Mouse (Mus musculus) intestine, postnatal 0 days (tissue): ENCODE measurements at regions not wholly inside any gene's neighbourhood (a gene's known extent, or its start where the extent isn't known, plus 50 kb on each side); places are given as distances from the start of the nearest gene placed in this dataset.

ENCODE experiments used
- ATAC-seq: fragments of 200-750 bp; cut with Nextera tagmentation; 2 replicates; pipeline ENCODE4 v1.8.0; 2017; ENCODE audit warnings: mild to moderate bottlenecking, moderate TSS enrichment, moderate library complexity
- H3K27ac ChIP-seq: fragments of 300-500 bp; sonication (generic); 2 replicates; pipeline ENCODE4 v1.5.1; 2014; ENCODE audit warnings: mild to moderate bottlenecking, low read depth, low read length, moderate library complexity
- H3K27me3 ChIP-seq: fragments of 300-500 bp; sonication (generic); replicated peaks from 2 replicates; pipeline ENCODE4 v1.6.1; 2014; ENCODE audit warnings: low read length, mixed read lengths; ENCODE audit not compliant: control insufficient read depth, insufficient read depth
- H3K36me3 ChIP-seq: fragments of 300-500 bp; sonication (generic); 2 replicates; pipeline ENCODE4 v1.6.1; 2014; ENCODE audit warnings: mild to moderate bottlenecking, moderate library complexity; ENCODE audit not compliant: control insufficient read depth, insufficient read depth
- H3K4me1 ChIP-seq: fragments of 300-500 bp; sonication (generic); replicated peaks from 2 replicates; pipeline ENCODE4 v1.6.1; 2014; ENCODE audit warnings: antibody characterized with exemption, low read length, mixed read lengths; ENCODE audit not compliant: control insufficient read depth, insufficient read depth
- H3K4me2 ChIP-seq: fragments of 300-500 bp; sonication (generic); replicated peaks from 2 replicates; pipeline ENCODE4 v1.6.1; 2014; ENCODE audit warnings: low read depth, mild to moderate bottlenecking, moderate library complexity
- H3K4me3 ChIP-seq: fragments of 300-500 bp; sonication (generic); 2 replicates; pipeline ENCODE4 v1.5.1; 2014; ENCODE audit warnings: low read depth, low read length
- H3K9ac ChIP-seq: fragments of 300-500 bp; sonication (generic); 2 replicates; pipeline ENCODE4 v1.6.1; 2014; ENCODE audit warnings: mild to moderate bottlenecking, low read depth, low read length
- H3K9me3 ChIP-seq: fragments of 300-500 bp; sonication (generic); 2 replicates; pipeline ENCODE4 v1.6.1; 2016; ENCODE audit warnings: mixed run types; ENCODE audit not compliant: control insufficient read depth
- CTCF ChIP-seq: sonication (generic); IDR thresholded peaks from 2 replicates; pipeline ENCODE4 v1.5.1; 2016; ENCODE audit warnings: low read depth, mild to moderate bottlenecking, control low read depth, antibody characterized with exemption, moderate library complexity
- WGBS: fragments of 180-500 bp; shearing (Covaris S2); extraction: QIAGEN DNeasy Blood & Tissue Kit; methylation state at CpG from one replicate; pipeline ENCODE4 v1.1.7; 2014; 5-methylcytosine and 5-hydroxymethylcytosine counted together

GRCm38 (mm10) chr17:83935232-83935631, 87.5 kb upstream of the Haao start:
- ATAC-seq: no peak
- no peak overlapping the region for H3K4me3 ChIP-seq

GRCm38 (mm10) chr17:83933743-83934142, 86.0 kb upstream of the Haao start:
- 92% methylated on average over 10 of the region's 10 CpGs for WGBS
- Histone ChIP-seq H3K9ac (no peak overlapping the region), H3K4me1 (peaks cover 1% of the 10 kb centered on the region; the same call in 1 of the 2 replicates), H3K36me3 (no peaks in the 10 kb centered on the region), H3K4me2 (no peak overlapping the region), H3K27me3 (no peaks in the 10 kb centered on the region), H3K4me3 (no peak overlapping the region), H3K27ac (no peak overlapping the region), H3K9me3 (no peaks in the 10 kb centered on the region)
- TF ChIP-seq CTCF: no peak
- ATAC-seq: no peak

More at GRCm38 (mm10) chr17:83935232-83935631, 87.5 kb upstream of the Haao start:
- Histone ChIP-seq H3K27me3 (no peaks in the 10 kb centered on the region), H3K9ac (no peak overlapping the region), H3K27ac (no peak overlapping the region), H3K9me3 (no peaks in the 10 kb centered on the region), H3K4me1 (peaks cover 7% of the 10 kb centered on the region; the same call in 1 of the 2 replicates), H3K36me3 (no peaks in the 10 kb centered on the region), H3K4me2 (no peak overlapping the region)
- 64% methylated on average over 5 of the region's 5 CpGs for WGBS
- TF ChIP-seq CTCF: no peak

GRCm38 (mm10) chr17:83930401-83930800, 82.6 kb upstream of the Haao start:
- ATAC-seq: no peak
- Histone ChIP-seq H3K27ac (no peak overlapping the region), H3K4me2 (no peak overlapping the region), H3K4me3 (no peak overlapping the region), H3K9me3 (no peaks in the 10 kb centered on the region), H3K4me1 (no peaks in the 10 kb centered on the region), H3K27me3 (no peaks in the 10 kb centered on the region), H3K36me3 (no peaks in the 10 kb centered on the region), H3K9ac (no peak overlapping the region)
- no peak for TF ChIP-seq CTCF
- 83% methylated on average over 5 of the region's 5 CpGs for WGBS

- Histone ChIP-seq H3K4me1 (no peaks in the 10 kb centered on the region), H3K36me3 (no peaks in the 10 kb centered on the region)
- 68% methylated on average over 6 of the region's 6 CpGs for WGBS
These were observed 80.1 kb upstream of the Haao start for GRCm38 (mm10) chr17:83927749-83928387.

GRCm38 (mm10) chr17:83924259-83924922, 76.6 kb upstream of the Haao start:
- Histone ChIP-seq H3K27me3 (no peaks in the 10 kb centered on the region), H3K9ac (no peak overlapping the region), H3K4me2 (no peak overlapping the region), H3K27ac (no peak overlapping the region), H3K4me3 (no peak overlapping the region), H3K4me1 (no peaks in the 10 kb centered on the region), H3K36me3 (no peaks in the 10 kb centered on the region), H3K9me3 (no peaks in the 10 kb centered on the region)
- TF ChIP-seq CTCF: no peak
- 65% methylated on average over 16 of the region's 16 CpGs for WGBS
- no peak for ATAC-seq

More at GRCm38 (mm10) chr17:83927749-83928387, 80.1 kb upstream of the Haao start:
- Histone ChIP-seq H3K27ac (no peak overlapping the region), H3K9me3 (no peaks in the 10 kb centered on the region), H3K4me2 (no peak overlapping the region), H3K9ac (no peak overlapping the region), H3K4me3 (no peak overlapping the region), H3K27me3 (no peaks in the 10 kb centered on the region)
- ATAC-seq: no peak
- TF ChIP-seq CTCF: no peak

GRCm38 (mm10) chr17:83920894-83921293, 73.1 kb upstream of the Haao start:
- H3K27ac ChIP-seq: no peak overlapping the region
- no peaks in the 10 kb centered on the region for H3K36me3 ChIP-seq
- no peak overlapping the region for H3K9ac ChIP-seq
- ATAC-seq: no peak
- 68% methylated on average over 8 of the region's 8 CpGs for WGBS
- no peak overlapping the region for H3K4me3 ChIP-seq
- no peak for TF ChIP-seq CTCF
- H3K4me2 ChIP-seq: no peak overlapping the region
- no peaks in the 10 kb centered on the region for H3K27me3 ChIP-seq
- 0 out of 2 replicates have a peak, but pooled peaks cover 4% of the 10 kb centered on the region for H3K4me1 ChIP-seq
- no peaks in the 10 kb centered on the region for H3K9me3 ChIP-seq
